Mouse (Mus musculus): ENCODE measurements around the gene Hipk2.

- TF ChIP-seq POLR2A (IDR thresholded peaks at IDR 0.05; ENCODE audit: borderline replicate concordance, insufficient read depth, low read length) (no peak), CTCF (IDR thresholded peaks at IDR 0.05; ENCODE audit: borderline replicate concordance, insufficient read depth, low read depth, low read length) (no peak)
These were observed 88.8 kb downstream of the Hipk2 start for GRCm38 (mm10) chr6:38787134-38787533.

All from cerebellum, adult 2 months (tissue).